8 mouse cellular contexts compared by ENCODE assay signal in genomic region chr2:167318981-167319380, GRCm38 (mm10). TPM values are rescaled to one million over a fixed set of nuclear protein-coding genes. Genes with fewer than 3 reads are reported as not detected.
DNase-seq lines count a peak whose midpoint lies in the region; ATAC-seq lines count a peak whose summit lies in the region.

No protein-coding gene starts in this region.

- no peak for ATAC-seq in kidney, embryonic 14.5 days (ENCODE audit: low FRiP score, low TSS enrichment)
- ATAC-seq in megakaryocyte-erythroid progenitor cell, adult 5-6 weeks (replicated peaks; ENCODE audit: low FRiP score, low TSS enrichment, poor library complexity, severe bottlenecking): no peak

- DNase-seq in MN1 (ENCODE audit: low spot score): peak; percentile 64
- peak; percentile 99 for DNase-seq in heart, adult 11 months
- DNase-seq in lung, postnatal 36 days: peak; percentile 78
- DNase-seq in midbrain, embryonic 10.5 days (ENCODE audit: low spot score): no peak
- no peak for DNase-seq in cerebellum, postnatal 14 days
- no peak for DNase-seq in right cerebral cortex, postnatal 10 days (ENCODE audit: low spot score in 2 of 2)

- WGBS in kidney, embryonic 14.5 days: 9% methylated on average over 5 of the region's 5 CpGs
- WGBS in midbrain, embryonic 10.5 days: 66% methylated on average over 5 of the region's 5 CpGs

- H3K9ac ChIP-seq in kidney, embryonic 14.5 days (ENCODE audit: low read depth, low read length): no peak overlapping the region

- peak overlapping the region; percentile 20; the same call in 1 of the 2 replicates for H3K27ac ChIP-seq in kidney, embryonic 14.5 days (ENCODE audit: low read depth, low read length)
- H3K27ac ChIP-seq in midbrain, embryonic 10.5 days (replicated peaks): no peak overlapping the region

- H3K4me3 ChIP-seq in kidney, embryonic 14.5 days (ENCODE audit: low read length): no peak overlapping the region
- no peak overlapping the region for H3K4me3 ChIP-seq in midbrain, embryonic 10.5 days

- H3K27me3 ChIP-seq in kidney, embryonic 14.5 days (ENCODE audit: control insufficient read depth, insufficient read depth, low read length): no peaks in the 10 kb centered on the region
- H3K27me3 ChIP-seq in midbrain, embryonic 10.5 days (ENCODE audit: low read depth, poor library complexity, severe bottlenecking): no peaks in the 10 kb centered on the region

- no peak overlapping the region for H3K4me2 ChIP-seq in kidney, embryonic 14.5 days (replicated peaks; ENCODE audit: low read depth, low read length)

- H3K4me1 ChIP-seq in kidney, embryonic 14.5 days (ENCODE audit: control insufficient read depth, insufficient read depth, low read length): peaks cover 18% of the 10 kb centered on the region; the same call in 1 of the 2 replicates
- H3K4me1 ChIP-seq in midbrain, embryonic 10.5 days: peaks cover 24% of the 10 kb centered on the region

- H3K9me3 ChIP-seq in kidney, embryonic 14.5 days (ENCODE audit: control insufficient read depth, low read length): no peaks in the 10 kb centered on the region
- H3K9me3 ChIP-seq in midbrain, embryonic 10.5 days (replicated peaks): no peaks in the 10 kb centered on the region

- H3K36me3 ChIP-seq in kidney, embryonic 14.5 days (ENCODE audit: control insufficient read depth, insufficient read depth, low read length): no peaks in the 10 kb centered on the region
- H3K36me3 ChIP-seq in midbrain, embryonic 10.5 days: no peaks in the 10 kb centered on the region

RNA-seq across cellular contexts. Expression of gene B4galt5, which starts 30.0 kb away (rescaled TPM):
- polyA plus RNA-seq in kidney, embryonic 14.5 days (2014; fragmentation: Nextera tagmentation; extraction: Ambion mirVana): 12.2 and 13.1 TPM in 2 replicates
- polyA plus RNA-seq in midbrain, embryonic 10.5 days (2016; fragmentation: Nextera tagmentation; extraction: Ambion mirVana): 9.1 and 9.9 TPM in 2 replicates
- total RNA-seq in megakaryocyte-erythroid progenitor cell, adult 5-6 weeks (2014; fragmentation: Nextera tagmentation): 2.1 TPM in 1 of 2 replicates, not detected in the other
- 0.80 and 20.1 TPM in 2 replicates for total RNA-seq in megakaryocyte-erythroid progenitor cell, adult 5-6 weeks (2017)

Comparison
In these comparisons a context has a peak if more than half of its experiments do, and no peak if none do; other contexts are left out.
1. DNase-seq: peak in MN1 (single experiment), heart, adult 11 months (single experiment) and lung, postnatal 36 days (single experiment); none in midbrain, embryonic 10.5 days (single experiment), cerebellum, postnatal 14 days (0 of 2) and right cerebral cortex, postnatal 10 days (0 of 2).